Mouse (Mus musculus): ENCODE data around the gene Rtp4. TPM values are rescaled to one million over a fixed set of nuclear protein-coding genes. Genes with fewer than 3 reads are reported as not detected.

The Rtp4 gene
- polyA plus RNA-seq, 1 experiment from 2014 or later: 3.0 TPM

- Histone ChIP-seq H3K36me3 (no peaks in the 10 kb centered on the region), H3K4me1 (peaks cover 39% of the 10 kb centered on the region), H3K27ac (no peak overlapping the region), H3K27me3 (no peaks in the 10 kb centered on the region), H3K4me3 (no peak overlapping the region), H3K9me3 (no peaks in the 10 kb centered on the region), H3K9ac (no peak overlapping the region), H3K4me2 (replicated peaks) (no peak overlapping the region)
- WGBS: 60% methylated on average over 2 of the region's 2 CpGs
- ATAC-seq (ENCODE audit: insufficient number of reproducible peaks, insufficient read depth, low FRiP score, low TSS enrichment): no peak
Observed at GRCm38 (mm10) chr16:23516606-23517005, 3.5 kb upstream of the Rtp4 start.

DNA sequence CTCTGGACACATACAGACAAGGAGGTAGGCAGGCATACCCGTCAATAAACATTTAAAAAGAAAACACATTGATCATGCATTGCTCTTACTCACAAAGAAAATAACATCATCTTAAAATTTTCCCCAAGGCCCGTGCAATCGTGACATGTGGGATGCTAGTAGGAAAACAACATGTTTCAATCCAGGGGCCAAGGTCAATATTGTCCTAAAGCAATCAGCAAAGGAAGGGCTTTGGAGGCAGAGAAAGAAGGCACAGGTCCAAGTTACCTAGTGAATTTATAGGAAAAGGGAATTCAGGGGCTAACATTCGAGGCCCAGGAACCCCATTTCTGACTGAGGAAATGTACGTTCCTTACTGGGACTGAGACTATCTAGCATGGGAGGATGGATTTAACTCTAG lies 2.9 kb upstream of the Rtp4 start:
- Histone ChIP-seq H3K4me2 (replicated peaks) (no peak overlapping the region), H3K9me3 (no peaks in the 10 kb centered on the region), H3K9ac (no peak overlapping the region), H3K36me3 (no peaks in the 10 kb centered on the region), H3K4me1 (peaks cover 39% of the 10 kb centered on the region), H3K27me3 (no peaks in the 10 kb centered on the region), H3K27ac (no peak overlapping the region), H3K4me3 (no peak overlapping the region)
- no peak for ATAC-seq (ENCODE audit: insufficient number of reproducible peaks, insufficient read depth, low FRiP score, low TSS enrichment)
- 86% methylated on average over 5 of the region's 5 CpGs for WGBS

GRCm38 (mm10) chr16:23517754-23518566 lies 2.1 kb upstream of the Rtp4 start:
- Histone ChIP-seq H3K4me2 (replicated peaks) (no peak overlapping the region), H3K9ac (no peak overlapping the region), H3K4me1 (peaks cover 43% of the 10 kb centered on the region), H3K27me3 (no peaks in the 10 kb centered on the region), H3K4me3 (no peak overlapping the region), H3K9me3 (no peaks in the 10 kb centered on the region), H3K36me3 (no peaks in the 10 kb centered on the region), H3K27ac (no peak overlapping the region)
- ATAC-seq (ENCODE audit: insufficient number of reproducible peaks, insufficient read depth, low FRiP score, low TSS enrichment): no peak
- 64% methylated on average over 20 of the region's 20 CpGs for WGBS

DNA sequence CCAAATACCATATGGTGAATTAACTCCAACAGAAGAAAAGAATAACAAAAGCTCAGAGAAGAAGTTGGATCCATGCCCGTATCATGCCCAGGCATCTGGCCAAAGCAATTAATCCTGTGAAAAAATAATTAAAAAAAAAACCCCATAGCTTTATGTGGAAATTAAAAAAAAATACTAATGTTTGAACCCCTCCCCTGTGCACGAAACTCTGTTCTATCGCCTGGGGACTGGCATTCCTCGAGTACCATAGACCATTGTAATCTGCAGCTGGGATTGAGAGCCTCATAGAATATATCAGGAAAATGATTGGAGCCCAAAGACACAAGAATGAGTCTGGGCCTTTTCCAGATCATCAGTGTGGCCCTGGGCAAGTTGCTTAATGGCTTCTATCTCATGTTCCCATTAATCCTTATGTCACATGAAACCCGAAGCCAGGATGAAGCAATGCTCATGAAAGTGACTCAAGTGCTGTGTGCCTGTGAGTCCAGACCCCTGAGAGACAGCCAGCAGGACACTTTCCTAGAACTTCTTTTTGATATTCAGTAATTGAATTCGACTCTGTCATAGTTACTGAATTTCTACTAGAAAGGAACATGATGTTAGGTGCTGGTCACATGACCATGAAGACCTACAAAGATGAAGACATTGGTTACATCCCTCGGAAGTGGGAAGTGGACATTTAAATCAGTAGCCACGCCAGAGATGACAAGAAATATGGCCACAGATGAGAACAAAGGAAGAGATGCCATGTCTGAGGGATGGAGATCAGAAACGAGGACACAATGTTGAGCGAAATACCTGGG lies 1.3 kb upstream of the Rtp4 start:
- Histone ChIP-seq H3K4me1 (peaks cover 44% of the 10 kb centered on the region), H3K9me3 (no peaks in the 10 kb centered on the region), H3K27ac (no peak overlapping the region), H3K36me3 (no peaks in the 10 kb centered on the region), H3K4me3 (no peak overlapping the region), H3K27me3 (no peaks in the 10 kb centered on the region), H3K9ac (no peak overlapping the region), H3K4me2 (replicated peaks) (no peak overlapping the region)
- ATAC-seq (ENCODE audit: insufficient number of reproducible peaks, insufficient read depth, low FRiP score, low TSS enrichment): no peak
- 78% methylated on average over 10 of the region's 10 CpGs for WGBS

DNA sequence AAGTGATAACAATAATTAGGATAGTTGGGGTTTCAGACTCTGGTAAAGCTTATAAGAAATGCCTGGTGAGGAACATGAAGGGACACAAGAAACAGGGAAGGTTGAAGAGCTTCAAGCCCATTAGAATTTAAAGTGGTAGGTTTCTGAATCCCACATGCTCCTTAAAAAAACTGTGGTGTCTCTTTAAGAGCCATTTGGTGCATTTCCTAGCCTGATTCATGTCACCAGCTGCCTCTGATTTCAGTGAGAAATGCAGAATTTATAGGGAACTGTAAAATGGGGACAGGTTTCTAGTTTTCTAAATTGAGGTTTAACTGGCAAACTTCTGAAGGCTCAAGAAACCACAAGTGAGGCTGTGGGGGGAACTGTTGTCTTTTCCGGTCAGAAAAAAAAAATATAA lies 320 bp upstream of the Rtp4 start:
- WGBS: 11% methylated on average over 1 of the region's 1 CpGs
- no peaks in the 10 kb centered on the region for H3K36me3 ChIP-seq
- H3K4me3 ChIP-seq: peak overlapping the region; percentile 27; the same call in 1 of the 2 replicates
- peak overlapping the region; percentile 81; the same call in 1 of the 2 replicates for H3K27ac ChIP-seq
- ATAC-seq (ENCODE audit: insufficient number of reproducible peaks, insufficient read depth, low FRiP score, low TSS enrichment): no peak
- peaks cover 44% of the 10 kb centered on the region for H3K4me1 ChIP-seq
- H3K27me3 ChIP-seq: no peaks in the 10 kb centered on the region
- H3K9me3 ChIP-seq: no peaks in the 10 kb centered on the region
- H3K9ac ChIP-seq: peak overlapping the region; percentile 10; the same call in 1 of the 2 replicates
- peak overlapping the region; percentile 47 for H3K4me2 ChIP-seq (replicated peaks)

DNA sequence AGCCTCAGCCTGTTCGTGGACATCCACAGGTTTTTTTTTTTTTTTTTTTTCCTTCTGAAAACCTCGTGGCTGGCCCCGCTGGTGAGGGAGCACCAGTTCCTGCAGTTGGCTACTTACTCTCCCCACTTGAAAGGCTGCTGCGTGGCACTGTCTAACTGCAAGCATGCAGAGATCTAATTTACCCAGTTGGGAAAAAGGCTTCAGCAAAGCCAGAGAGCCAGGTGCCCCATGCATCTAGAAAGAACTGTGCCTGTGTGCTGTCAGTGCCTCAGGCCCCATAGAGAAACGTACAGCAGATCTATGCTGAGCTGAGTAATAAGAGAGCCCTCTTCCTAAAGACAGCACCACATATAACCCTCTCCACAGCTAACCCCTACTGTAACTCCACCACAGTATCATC lies 1.0 kb downstream of the Rtp4 start:
- no peak for ATAC-seq (ENCODE audit: insufficient number of reproducible peaks, insufficient read depth, low FRiP score, low TSS enrichment)

DNA sequence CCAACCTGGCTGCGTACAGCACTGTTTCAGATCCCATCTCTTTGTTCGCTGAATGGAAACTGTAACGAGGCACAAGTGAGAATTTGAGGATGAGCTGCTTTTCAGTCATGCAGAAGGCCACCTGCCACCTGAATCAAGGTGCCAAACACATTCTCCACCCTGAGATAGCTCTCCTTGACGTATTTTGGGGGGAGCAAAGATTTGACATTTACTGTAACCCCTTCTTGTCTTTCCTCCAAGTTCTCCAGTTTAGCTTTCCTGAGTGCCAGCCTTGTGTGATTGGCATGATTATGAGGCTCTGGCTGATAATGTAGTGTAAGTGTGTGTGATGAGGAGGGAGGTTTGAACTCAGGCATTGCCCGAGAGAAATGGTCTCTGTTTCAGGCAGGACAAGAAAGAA lies 2.0 kb downstream of the Rtp4 start:
- H3K9me3 ChIP-seq: no peaks in the 10 kb centered on the region; the same call in 1 of the 2 replicates
- WGBS: 75% methylated on average over 5 of the region's 5 CpGs
- ATAC-seq (ENCODE audit: insufficient number of reproducible peaks, insufficient read depth, low FRiP score, low TSS enrichment): no peak
- no peak overlapping the region for H3K4me2 ChIP-seq (replicated peaks)
- H3K27me3 ChIP-seq: no peaks in the 10 kb centered on the region
- H3K4me1 ChIP-seq: peaks cover 44% of the 10 kb centered on the region
- H3K36me3 ChIP-seq: no peaks in the 10 kb centered on the region
- no peak overlapping the region for H3K27ac ChIP-seq
- H3K4me3 ChIP-seq: no peak overlapping the region
- H3K9ac ChIP-seq: no peak overlapping the region

More for the DNA sequence above, 1.0 kb downstream of the Rtp4 start:
- Histone ChIP-seq H3K9ac (no peak overlapping the region), H3K27ac (peak overlapping the region; percentile 81; the same call in 1 of the 2 replicates), H3K9me3 (no peaks in the 10 kb centered on the region; the same call in 1 of the 2 replicates), H3K27me3 (no peaks in the 10 kb centered on the region), H3K4me1 (peaks cover 44% of the 10 kb centered on the region), H3K4me3 (0 out of 2 replicates have a peak overlapping the region, but pooled peaks have one; percentile 27), H3K36me3 (no peaks in the 10 kb centered on the region), H3K4me2 (replicated peaks) (peak overlapping the region; percentile 47)
- WGBS: 11% methylated on average over 5 of the region's 5 CpGs

DNA sequence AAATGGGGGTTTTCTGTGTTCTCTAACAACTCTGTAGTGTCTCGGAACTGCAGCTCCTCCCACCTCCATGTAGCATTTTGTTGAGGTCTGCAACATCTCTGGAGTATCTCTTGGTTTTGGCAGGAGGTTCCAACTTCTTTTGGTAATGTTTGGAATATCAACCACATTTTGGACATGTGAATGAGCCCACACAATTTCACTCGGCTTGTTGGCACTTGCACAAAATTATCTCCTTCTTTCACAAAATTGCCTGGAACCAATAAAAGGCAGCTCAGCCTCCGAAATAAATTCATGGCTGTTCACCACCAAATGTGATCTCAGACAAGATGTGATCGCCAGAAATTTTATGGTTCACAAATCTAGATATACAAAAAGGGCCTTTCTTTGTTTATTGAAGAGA lies 9.1 kb downstream of the Rtp4 start:
- 74% methylated on average over 4 of the region's 4 CpGs for WGBS
- Histone ChIP-seq H3K4me1 (no peaks in the 10 kb centered on the region), H3K36me3 (no peaks in the 10 kb centered on the region), H3K4me3 (no peak overlapping the region), H3K9me3 (no peaks in the 10 kb centered on the region; the same call in 1 of the 2 replicates), H3K9ac (no peak overlapping the region), H3K27ac (no peak overlapping the region), H3K4me2 (replicated peaks) (no peak overlapping the region), H3K27me3 (no peaks in the 10 kb centered on the region)
- ATAC-seq (ENCODE audit: insufficient number of reproducible peaks, insufficient read depth, low FRiP score, low TSS enrichment): no peak

DNA sequence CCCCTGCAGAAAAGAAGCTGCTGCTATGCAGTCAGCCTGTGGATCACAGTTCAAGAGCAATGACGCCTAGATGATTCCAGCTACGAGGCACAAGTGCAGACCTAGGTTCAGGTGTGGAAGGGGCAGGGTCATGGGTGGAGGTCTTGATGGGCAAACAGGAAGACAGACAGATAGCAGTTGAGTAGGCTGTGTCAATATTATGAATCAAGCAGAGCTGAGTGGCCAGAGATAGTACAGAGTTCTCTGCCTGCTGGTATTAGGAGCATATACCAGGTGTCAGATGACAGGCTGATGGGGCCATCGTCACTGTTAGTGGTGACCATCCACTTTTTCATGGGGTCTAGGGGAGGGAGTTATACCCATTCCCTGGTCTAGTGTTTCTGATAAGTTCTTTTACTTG lies 13.6 kb downstream of the Rtp4 start:
- no peak overlapping the region for H3K4me3 ChIP-seq
- WGBS: 89% methylated on average over 3 of the region's 3 CpGs
- H3K4me2 ChIP-seq (replicated peaks): no peak overlapping the region
- no peaks in the 10 kb centered on the region for H3K36me3 ChIP-seq
- H3K9ac ChIP-seq: no peak overlapping the region
- H3K27me3 ChIP-seq: no peaks in the 10 kb centered on the region
- no peak overlapping the region for H3K27ac ChIP-seq
- no peaks in the 10 kb centered on the region for H3K4me1 ChIP-seq
- no peak for ATAC-seq (ENCODE audit: insufficient number of reproducible peaks, insufficient read depth, low FRiP score, low TSS enrichment)
- H3K9me3 ChIP-seq: no peaks in the 10 kb centered on the region

DNA sequence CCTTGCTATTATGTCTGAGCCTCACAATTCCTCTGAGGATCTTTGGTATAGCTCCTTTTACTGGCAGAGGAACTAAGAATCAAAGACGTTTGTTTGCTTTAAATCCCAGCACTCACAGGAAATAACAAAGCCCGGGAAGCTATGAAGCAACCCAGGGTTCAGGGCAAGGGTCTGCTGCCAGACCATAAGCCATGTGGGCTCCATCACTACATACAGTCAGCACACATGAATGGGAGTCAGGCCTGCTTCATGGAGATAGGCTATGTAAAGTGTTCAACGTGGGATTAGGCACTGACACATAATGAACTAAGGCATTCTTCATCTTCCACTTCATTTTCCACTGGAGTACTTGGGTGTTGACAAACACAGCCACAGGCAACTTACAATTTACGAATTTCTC lies 21.0 kb downstream of the Rtp4 start:
- Histone ChIP-seq H3K4me3 (no peak overlapping the region), H3K27ac (no peak overlapping the region), H3K9ac (no peak overlapping the region), H3K36me3 (no peaks in the 10 kb centered on the region), H3K4me2 (replicated peaks) (no peak overlapping the region), H3K27me3 (no peaks in the 10 kb centered on the region), H3K9me3 (no peaks in the 10 kb centered on the region), H3K4me1 (no peaks in the 10 kb centered on the region)
- ATAC-seq (ENCODE audit: insufficient number of reproducible peaks, insufficient read depth, low FRiP score, low TSS enrichment): no peak
- WGBS: 56% methylated on average over 4 of the region's 4 CpGs

GRCm38 (mm10) chr16:23542866-23543265 lies 22.8 kb downstream of the Rtp4 start:
- WGBS: 74% methylated on average over 4 of the region's 4 CpGs
- Histone ChIP-seq H3K27ac (no peak overlapping the region), H3K9me3 (no peaks in the 10 kb centered on the region), H3K4me1 (no peaks in the 10 kb centered on the region), H3K9ac (no peak overlapping the region), H3K27me3 (no peaks in the 10 kb centered on the region), H3K36me3 (no peaks in the 10 kb centered on the region), H3K4me2 (replicated peaks) (no peak overlapping the region), H3K4me3 (no peak overlapping the region)
- no peak for ATAC-seq (ENCODE audit: insufficient number of reproducible peaks, insufficient read depth, low FRiP score, low TSS enrichment)

GRCm38 (mm10) chr16:23544361-23544760 lies 24.3 kb downstream of the Rtp4 start:
- Histone ChIP-seq H3K27ac (no peak overlapping the region), H3K9ac (no peak overlapping the region), H3K36me3 (no peaks in the 10 kb centered on the region), H3K4me2 (replicated peaks) (no peak overlapping the region), H3K27me3 (no peaks in the 10 kb centered on the region), H3K4me3 (no peak overlapping the region), H3K4me1 (no peaks in the 10 kb centered on the region), H3K9me3 (no peaks in the 10 kb centered on the region)
- ATAC-seq (ENCODE audit: insufficient number of reproducible peaks, insufficient read depth, low FRiP score, low TSS enrichment): no peak
- 55% methylated on average over 7 of the region's 7 CpGs for WGBS

All from embryonic facial prominence, embryonic 12.5 days (tissue).